Mouse (Mus musculus) midbrain, embryonic 12.5 days (tissue): ENCODE data around the gene Avp. TPM values are rescaled to one million over a fixed set of nuclear protein-coding genes. Genes with fewer than 3 reads are reported as not detected.
A peak's percentile ranks its signal among the peaks of the same experiment; 100 is the strongest.

ENCODE experiments used
- ATAC-seq: fragments of 200-750 bp; cut with Nextera tagmentation; 2 replicates; pipeline ENCODE4 v1.8.0; 2017; ENCODE audit warnings: low read depth, moderate TSS enrichment, moderate library complexity; ENCODE audit not compliant: low FRiP score
- H3K27ac ChIP-seq: fragments of 300-500 bp; sonication (generic); replicated peaks from 2 replicates; pipeline ENCODE4 v1.5.1; 2016; ENCODE audit warnings: mild to moderate bottlenecking
- H3K27me3 ChIP-seq: fragments of 300-500 bp; sonication (generic); 2 replicates; pipeline ENCODE4 v1.6.1; 2016; ENCODE audit warnings: mild to moderate bottlenecking
- H3K36me3 ChIP-seq: fragments of 300-500 bp; sonication (generic); 2 replicates; pipeline ENCODE4 v1.6.1; 2016
- H3K4me1 ChIP-seq: fragments of 300-500 bp; sonication (generic); 2 replicates; pipeline ENCODE4 v1.6.1; 2016
- H3K4me2 ChIP-seq: fragments of 300-500 bp; sonication (generic); replicated peaks from 2 replicates; pipeline ENCODE4 v1.6.1; 2016; ENCODE audit warnings: mild to moderate bottlenecking, moderate library complexity
- H3K4me3 ChIP-seq: fragments of 300-500 bp; sonication (generic); 2 replicates; pipeline ENCODE4 v1.5.1; 2016; ENCODE audit warnings: mild to moderate bottlenecking
- H3K9ac ChIP-seq: fragments of 300-500 bp; sonication (generic); replicated peaks from 2 replicates; pipeline ENCODE4 v1.6.1; 2016; ENCODE audit warnings: mild to moderate bottlenecking, moderate library complexity
- H3K9me3 ChIP-seq: fragments of 300-500 bp; sonication (generic); 2 replicates; pipeline ENCODE4 v1.6.1; 2016; ENCODE audit warnings: mild to moderate bottlenecking
- WGBS: fragments of 180-500 bp; shearing (Covaris S2); methylation state at CpG from one replicate; pipeline ENCODE4 v1.1.7; 2016; 5-methylcytosine and 5-hydroxymethylcytosine counted together
- polyA plus RNA-seq: library from polyadenylated mRNA; unstranded; fragments of >200 nt; fragmentation: Nextera tagmentation; extraction: Ambion mirVana; gene quantifications from 2 replicates; pipeline ENCODE4 v1.2.1, GENCODE M21; 2016

Gene Avp
- polyA plus RNA-seq: not detected in 2 replicates

DNA sequence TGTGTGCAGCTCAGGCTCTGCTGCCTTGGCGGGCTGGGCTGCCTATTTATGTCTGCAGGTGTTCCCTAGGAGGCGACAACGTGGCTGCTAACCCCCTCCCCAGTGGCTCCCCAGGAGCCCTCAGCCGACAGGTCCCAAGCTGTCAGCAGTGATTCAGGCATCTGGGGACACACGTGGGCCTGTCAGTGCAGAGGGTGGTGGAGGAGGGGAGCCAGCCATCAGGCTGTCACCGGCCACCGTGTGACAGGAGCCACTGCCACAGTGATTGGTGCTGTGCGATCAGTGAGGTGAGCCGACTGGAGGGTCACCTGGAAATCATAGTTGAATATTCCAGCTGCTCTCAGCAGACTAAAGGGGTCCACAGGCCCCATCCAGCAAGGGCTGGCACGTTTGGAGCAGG, at the start of gene Avp:
Gene Avp (minus strand): TSS at position 3 of the 400 bp plus-strand sequence.
- no peak within 1 kb of the TSS for H3K27ac ChIP-seq
- 38% methylated on average over 10 of the region's 10 CpGs for WGBS
- H3K4me2 ChIP-seq: no peak within 1 kb of the TSS
- H3K9ac ChIP-seq: no peak within 1 kb of the TSS
- no peak for ATAC-seq
- no peak within 1 kb of the TSS for H3K4me3 ChIP-seq
- peaks cover 72% of the 10 kb centered on the region for H3K27me3 ChIP-seq
- H3K9me3 ChIP-seq: no peaks in the 10 kb centered on the region
- peaks cover 11% of the 10 kb centered on the region for H3K4me1 ChIP-seq
- H3K36me3 ChIP-seq: no peaks in the 10 kb centered on the region

DNA sequence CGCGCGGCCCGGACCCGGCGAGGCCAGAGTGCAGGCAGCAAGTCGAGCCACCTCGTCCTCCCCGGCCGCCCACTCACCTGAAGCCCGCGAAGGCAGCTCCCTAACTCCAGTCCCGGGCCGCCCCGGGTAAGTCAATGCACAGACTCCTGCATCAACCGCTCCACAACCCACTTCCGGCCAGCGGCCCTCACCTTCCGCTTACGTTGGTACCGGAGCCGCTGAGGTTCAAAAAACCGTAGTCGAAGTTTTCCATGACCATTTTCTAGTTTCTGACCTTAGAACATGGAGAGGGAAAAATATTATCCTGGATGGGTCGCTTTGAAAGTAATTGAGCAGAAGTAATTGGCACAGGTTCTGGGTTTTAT, 47.5 kb upstream of the Avp start, which contains the start of the genes Fastkd5 and Ubox5:
Gene Fastkd5 (minus strand): TSS at position 189 of the 365 bp plus-strand sequence.
Gene Ubox5 (minus strand): TSS at position 200 of the 365 bp plus-strand sequence.
- Histone ChIP-seq H3K9me3 (no peaks in the 10 kb centered on the region), H3K4me2 (peak within 1 kb of the TSS; percentile 95), H3K36me3 (peaks cover 22% of the 10 kb centered on the region), H3K4me3 (peak within 1 kb of the TSS; percentile 96), H3K9ac (peak within 1 kb of the TSS; percentile 88), H3K27me3 (peaks cover 30% of the 10 kb centered on the region), H3K27ac (peak within 1 kb of the TSS; percentile 58), H3K4me1 (peaks cover 25% of the 10 kb centered on the region)
- ATAC-seq: peak; percentile 85
- under 1% methylated on average over 25 of the region's 25 CpGs for WGBS

DNA sequence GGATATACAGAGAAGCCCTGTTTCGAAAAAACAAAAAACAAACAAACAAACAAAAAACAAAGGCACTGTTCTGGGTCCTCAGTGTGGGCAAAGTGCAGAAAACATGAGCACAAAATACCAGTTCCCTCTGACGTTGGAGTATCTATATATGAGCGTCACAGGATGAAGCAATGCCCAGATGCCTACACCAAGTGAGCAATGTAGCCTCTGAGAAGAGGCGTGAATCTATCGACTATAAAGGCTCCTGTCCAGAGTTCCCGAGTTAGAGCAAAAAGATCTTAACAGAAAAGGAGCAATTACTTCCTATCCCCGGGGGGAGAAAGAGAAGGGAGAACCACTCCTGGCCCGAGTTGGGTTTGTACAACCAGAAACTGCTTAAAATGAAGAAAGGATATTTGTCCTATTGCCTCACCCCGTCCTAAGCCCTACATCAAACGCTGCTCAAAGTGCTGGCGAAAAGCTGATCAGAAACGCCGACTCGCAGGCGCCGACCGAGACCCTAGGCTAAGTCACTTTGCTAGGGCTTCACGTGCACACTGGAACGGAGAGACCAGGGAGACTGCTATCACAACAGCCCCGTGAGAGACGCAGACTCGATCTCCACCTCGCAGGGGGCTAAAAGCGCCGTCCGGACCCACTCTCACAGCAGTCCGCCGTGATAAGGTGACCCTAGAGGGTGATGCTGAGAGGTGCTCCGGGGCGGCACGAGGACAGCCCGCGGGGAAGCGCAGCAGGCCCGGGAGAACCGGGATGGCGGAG, 46.9 kb upstream of the Avp start:
- Histone ChIP-seq H3K27me3 (peaks cover 25% of the 10 kb centered on the region), H3K4me3 (peak overlapping the region; percentile 96), H3K36me3 (peaks cover 25% of the 10 kb centered on the region), H3K27ac (peak overlapping the region; percentile 58), H3K9ac (peak overlapping the region; percentile 88), H3K4me1 (peaks cover 19% of the 10 kb centered on the region), H3K4me2 (peak overlapping the region; percentile 95), H3K9me3 (no peaks in the 10 kb centered on the region)
- WGBS: 3% methylated on average over 37 of the region's 37 CpGs
- peak; percentile 45 for ATAC-seq

DNA sequence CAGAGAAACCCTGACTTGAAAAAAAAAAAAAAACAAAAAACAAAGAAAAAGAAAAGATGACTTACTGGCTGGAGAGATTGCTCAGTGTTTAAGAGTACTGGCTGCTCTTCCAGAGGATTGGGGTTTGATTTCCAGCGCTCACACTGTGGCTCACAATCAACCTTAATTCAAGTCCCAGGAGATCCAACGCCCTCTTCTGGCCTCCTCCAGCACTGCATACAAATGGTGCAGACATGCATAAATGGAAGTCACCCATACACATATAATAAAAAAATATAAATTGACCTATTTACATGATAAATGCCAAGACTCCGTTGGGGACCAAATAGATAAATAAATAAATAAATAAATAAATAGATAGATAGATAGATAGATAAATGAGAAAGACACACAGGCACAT, 46.1 kb upstream of the Avp start:
- H3K9ac ChIP-seq: no peak overlapping the region
- no peak for ATAC-seq
- peak overlapping the region; percentile 95 for H3K4me2 ChIP-seq
- peaks cover 31% of the 10 kb centered on the region for H3K36me3 ChIP-seq
- H3K27ac ChIP-seq: no peak overlapping the region
- WGBS: 56% methylated on average over 3 of the region's 3 CpGs
- peaks cover 13% of the 10 kb centered on the region for H3K4me1 ChIP-seq
- peak overlapping the region; percentile 96; the same call in 1 of the 2 replicates for H3K4me3 ChIP-seq
- H3K9me3 ChIP-seq: no peaks in the 10 kb centered on the region
- peaks cover 16% of the 10 kb centered on the region for H3K27me3 ChIP-seq

DNA sequence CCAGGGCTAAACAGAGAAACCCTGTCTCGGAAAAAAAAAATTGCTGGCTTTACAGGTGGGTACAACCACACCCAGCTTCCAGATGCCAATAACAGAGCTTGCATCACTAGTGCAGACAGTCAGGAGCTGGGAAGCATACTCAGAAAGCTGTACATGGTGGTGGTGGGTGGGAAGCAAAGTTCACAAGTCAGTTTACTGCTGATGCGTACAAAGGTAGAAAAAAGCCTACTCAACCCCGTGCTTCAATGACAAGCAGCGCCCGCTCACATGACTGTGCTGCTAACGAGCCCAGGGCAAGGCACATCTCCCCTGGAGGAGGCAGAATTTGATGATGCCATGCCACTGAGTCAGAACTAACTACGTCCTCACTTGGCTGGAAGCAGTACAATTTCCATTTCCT, 36.6 kb upstream of the Avp start:
- WGBS: 94% methylated on average over 7 of the region's 7 CpGs
- Histone ChIP-seq H3K27ac (no peak overlapping the region), H3K36me3 (peaks cover 63% of the 10 kb centered on the region), H3K27me3 (no peaks in the 10 kb centered on the region), H3K4me2 (no peak overlapping the region), H3K4me3 (no peak overlapping the region), H3K9me3 (no peaks in the 10 kb centered on the region), H3K9ac (no peak overlapping the region), H3K4me1 (no peaks in the 10 kb centered on the region)
- no peak for ATAC-seq

DNA sequence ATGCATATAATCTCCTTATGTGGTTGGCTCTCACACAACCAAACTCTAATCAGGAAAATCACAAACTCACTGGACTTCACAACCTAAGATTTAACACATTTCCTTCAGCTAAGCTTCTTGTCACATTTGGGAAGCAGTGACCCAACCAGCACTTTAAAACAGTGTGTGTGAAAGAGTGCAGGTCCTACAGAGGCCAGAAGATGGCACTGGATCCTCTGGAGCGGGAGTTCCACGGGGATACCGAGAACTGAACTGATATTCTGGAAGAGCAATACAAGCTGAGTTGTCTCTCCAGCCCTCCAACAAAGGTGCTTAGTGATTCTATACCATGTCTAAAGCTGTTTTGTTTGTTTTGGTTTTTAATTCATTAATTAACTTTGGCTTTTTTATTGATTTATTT, 30.7 kb upstream of the Avp start:
- Histone ChIP-seq H3K9ac (no peak overlapping the region), H3K4me1 (no peaks in the 10 kb centered on the region), H3K27me3 (no peaks in the 10 kb centered on the region), H3K4me3 (no peak overlapping the region), H3K4me2 (no peak overlapping the region), H3K9me3 (no peaks in the 10 kb centered on the region), H3K36me3 (peaks cover 36% of the 10 kb centered on the region), H3K27ac (no peak overlapping the region)
- 60% methylated on average over 3 of the region's 3 CpGs for WGBS
- no peak for ATAC-seq

DNA sequence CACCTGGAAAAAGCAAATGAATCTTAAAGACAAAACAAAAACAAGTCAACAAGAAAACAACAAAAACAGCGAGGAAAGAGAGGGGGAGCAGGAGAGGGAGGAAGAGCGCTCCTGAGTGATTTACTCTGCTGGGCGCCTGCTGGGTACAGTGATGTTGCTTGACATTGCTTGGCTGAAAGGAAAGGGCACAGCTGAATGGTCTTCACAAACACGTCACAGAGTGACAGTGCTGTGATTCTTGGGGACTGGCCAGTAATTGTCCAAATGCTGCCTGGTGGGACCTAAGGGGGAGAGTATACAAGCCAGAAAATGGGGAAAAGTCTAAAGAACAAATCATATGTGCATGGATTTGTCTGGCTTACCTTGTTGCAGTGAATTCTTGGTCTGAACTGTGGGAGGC, 19.8 kb upstream of the Avp start:
- no peak overlapping the region for H3K4me2 ChIP-seq
- no peak overlapping the region for H3K27ac ChIP-seq
- H3K4me1 ChIP-seq: no peaks in the 10 kb centered on the region
- WGBS: 84% methylated on average over 4 of the region's 4 CpGs
- ATAC-seq: no peak
- H3K27me3 ChIP-seq: no peaks in the 10 kb centered on the region
- peaks cover 53% of the 10 kb centered on the region for H3K36me3 ChIP-seq
- no peak overlapping the region for H3K4me3 ChIP-seq
- no peaks in the 10 kb centered on the region for H3K9me3 ChIP-seq
- no peak overlapping the region for H3K9ac ChIP-seq

DNA sequence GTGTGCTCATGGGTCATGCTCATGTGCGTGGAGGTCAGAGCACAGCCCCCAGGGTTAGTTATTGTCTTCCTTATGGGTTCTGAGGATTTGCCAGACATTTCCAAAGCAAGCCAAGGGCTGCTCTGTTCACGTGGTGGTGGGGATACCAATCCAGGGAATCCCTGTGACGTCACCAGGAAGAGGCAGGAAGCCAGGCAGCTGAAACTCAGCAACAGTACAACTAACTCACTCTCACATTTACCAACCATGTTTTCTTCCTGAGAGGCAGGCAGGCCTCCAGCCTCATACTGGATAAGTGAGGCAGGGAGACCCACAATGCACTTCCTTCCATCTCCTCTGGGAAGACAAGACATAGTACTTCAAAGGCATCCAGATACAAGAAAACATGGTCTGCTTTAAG, 16.0 kb upstream of the Avp start:
- no peak overlapping the region for H3K9ac ChIP-seq
- no peaks in the 10 kb centered on the region for H3K9me3 ChIP-seq
- H3K27ac ChIP-seq: no peak overlapping the region
- H3K27me3 ChIP-seq: no peaks in the 10 kb centered on the region
- no peak for ATAC-seq
- 72% methylated on average over 3 of the region's 3 CpGs for WGBS
- peaks cover 77% of the 10 kb centered on the region for H3K36me3 ChIP-seq
- no peaks in the 10 kb centered on the region for H3K4me1 ChIP-seq
- no peak overlapping the region for H3K4me2 ChIP-seq
- H3K4me3 ChIP-seq: no peak overlapping the region

DNA sequence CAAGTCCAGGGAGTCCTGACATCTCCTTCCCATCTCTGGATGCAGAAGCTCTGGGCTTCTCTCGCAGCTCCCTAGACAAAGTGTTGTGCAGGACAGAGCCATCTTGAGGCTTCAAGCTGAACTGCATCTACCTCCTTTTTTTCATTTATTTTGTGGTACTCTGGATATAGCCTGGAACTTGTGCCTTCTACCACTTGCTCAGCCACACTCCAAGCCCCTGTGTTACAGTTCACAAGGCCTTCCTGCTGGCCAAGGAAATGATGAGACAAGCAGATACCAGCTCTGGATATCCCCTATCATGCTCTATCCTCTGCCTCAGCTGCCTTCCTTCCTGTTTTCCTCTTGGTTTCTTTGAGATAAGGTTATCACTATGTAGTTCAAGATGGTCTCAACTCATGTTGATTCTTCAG, 15.3 kb upstream of the Avp start:
- Histone ChIP-seq H3K4me1 (no peaks in the 10 kb centered on the region), H3K9ac (no peak overlapping the region), H3K4me3 (no peak overlapping the region), H3K9me3 (no peaks in the 10 kb centered on the region), H3K4me2 (no peak overlapping the region), H3K27ac (no peak overlapping the region), H3K36me3 (peaks cover 76% of the 10 kb centered on the region), H3K27me3 (no peaks in the 10 kb centered on the region)
- WGBS: 31% methylated on average over 1 of the region's 1 CpGs
- no peak for ATAC-seq

DNA sequence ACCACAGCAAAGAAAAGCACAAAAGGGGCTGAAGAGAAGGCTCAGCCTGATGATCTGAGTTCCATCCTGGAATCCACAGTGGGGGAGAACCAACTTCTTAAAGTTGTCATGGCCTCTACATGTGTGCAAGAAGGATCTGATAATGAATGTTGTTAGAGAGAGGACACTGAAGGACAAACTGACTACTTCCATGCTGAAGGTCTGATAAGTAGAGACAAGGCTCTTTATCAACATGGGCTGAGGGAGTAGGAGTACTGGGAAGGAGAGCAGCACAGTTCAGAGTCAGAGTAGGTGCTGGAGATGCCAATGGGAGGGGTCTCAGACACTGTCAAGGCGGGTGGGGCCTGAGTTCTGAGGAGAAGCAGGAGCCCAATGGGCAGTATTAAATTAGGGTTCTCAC, 13.2 kb upstream of the Avp start:
- no peaks in the 10 kb centered on the region for H3K27me3 ChIP-seq
- H3K4me1 ChIP-seq: no peaks in the 10 kb centered on the region
- no peak overlapping the region for H3K9ac ChIP-seq
- ATAC-seq: no peak
- no peaks in the 10 kb centered on the region for H3K9me3 ChIP-seq
- H3K4me2 ChIP-seq: no peak overlapping the region
- H3K27ac ChIP-seq: no peak overlapping the region
- no peak overlapping the region for H3K4me3 ChIP-seq
- WGBS: 93% methylated on average over 1 of the region's 1 CpGs
- H3K36me3 ChIP-seq: peaks cover 76% of the 10 kb centered on the region

DNA sequence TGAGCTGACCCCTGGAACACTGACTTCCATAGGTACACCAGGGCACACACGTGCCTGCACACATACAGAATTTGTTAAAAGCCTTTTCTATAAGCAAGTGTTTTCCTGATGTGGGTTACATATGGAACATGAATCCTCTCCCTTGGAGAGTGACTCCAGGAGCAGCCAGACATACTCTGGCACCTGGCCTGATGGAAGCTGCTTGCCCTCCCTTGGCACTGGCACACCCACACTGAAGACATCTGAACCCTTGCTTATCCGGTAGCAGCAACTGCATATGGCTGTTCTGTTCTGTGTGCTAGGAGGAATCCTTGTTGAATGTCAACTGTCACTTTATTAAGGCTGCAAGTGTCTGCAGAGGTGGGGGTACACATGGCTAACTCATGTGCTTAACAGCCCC, 8.7 kb upstream of the Avp start:
- 93% methylated on average over 2 of the region's 2 CpGs for WGBS

DNA sequence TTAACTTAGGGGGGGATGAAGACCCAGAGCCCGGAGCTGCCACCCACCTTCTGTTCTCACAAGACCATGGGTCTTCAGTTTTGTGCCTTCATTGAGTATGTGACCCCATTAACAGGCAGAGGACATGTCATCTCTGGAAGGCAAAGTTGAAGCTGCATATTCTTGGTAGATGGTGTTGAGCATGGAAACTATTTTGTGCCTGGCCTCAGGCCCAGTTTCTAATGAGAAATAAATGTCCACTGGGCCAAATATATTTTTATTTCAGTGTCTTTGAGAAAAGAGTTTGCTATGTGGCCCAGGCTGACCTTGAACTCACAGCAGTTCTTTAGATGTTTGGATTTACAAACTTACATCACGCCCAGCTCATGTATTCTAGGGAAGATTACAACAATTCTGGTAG, 7.4 kb upstream of the Avp start:
- peaks cover 34% of the 10 kb centered on the region for H3K36me3 ChIP-seq
- H3K9me3 ChIP-seq: no peaks in the 10 kb centered on the region
- no peak overlapping the region for H3K4me3 ChIP-seq
- 92% methylated on average over 2 of the region's 2 CpGs for WGBS
- H3K9ac ChIP-seq: no peak overlapping the region
- H3K4me1 ChIP-seq: 0 out of 2 replicates have a peak, but pooled peaks cover 2% of the 10 kb centered on the region
- no peaks in the 10 kb centered on the region for H3K27me3 ChIP-seq
- no peak for ATAC-seq
- H3K27ac ChIP-seq: no peak overlapping the region
- no peak overlapping the region for H3K4me2 ChIP-seq

More for the DNA sequence above, 8.7 kb upstream of the Avp start:
- H3K9ac ChIP-seq: no peak overlapping the region
- 0 out of 2 replicates have a peak, but pooled peaks cover 2% of the 10 kb centered on the region for H3K4me1 ChIP-seq
- no peaks in the 10 kb centered on the region for H3K27me3 ChIP-seq
- H3K4me3 ChIP-seq: no peak overlapping the region
- no peak for ATAC-seq
- H3K4me2 ChIP-seq: no peak overlapping the region
- no peaks in the 10 kb centered on the region for H3K9me3 ChIP-seq
- no peak overlapping the region for H3K27ac ChIP-seq
- peaks cover 46% of the 10 kb centered on the region for H3K36me3 ChIP-seq
